Mouse (Mus musculus): ENCODE data around the gene Eps8.
A peak's percentile ranks its signal among the peaks of the same experiment; 100 is the strongest.

Eps8 gene

GRCm38 (mm10) chr6:137654776-137655175, at the start of gene Eps8:
TSS of gene Eps8 (minus strand) at chr6:137654876.
- no peak for DNase-seq

GRCm38 (mm10) chr6:137703431-137703830, 48.8 kb upstream of the Eps8 start:
- DNase-seq, result no peak

GRCm38 (mm10) chr6:137702918-137703317, 48.2 kb upstream of the Eps8 start:
- DNase-seq, result peak; percentile 33

- no peak for DNase-seq
Observed at GRCm38 (mm10) chr6:137702186-137702585, 47.5 kb upstream of the Eps8 start.

- DNase-seq, result no peak
Observed at GRCm38 (mm10) chr6:137699434-137699833, 44.8 kb upstream of the Eps8 start.

- no peak for DNase-seq
Observed at GRCm38 (mm10) chr6:137696445-137697204, 41.9 kb upstream of the Eps8 start.

- no peak for DNase-seq
Observed at GRCm38 (mm10) chr6:137695046-137695445, 40.4 kb upstream of the Eps8 start.

GRCm38 (mm10) chr6:137694310-137694709, 39.6 kb upstream of the Eps8 start:
- no peak for DNase-seq

GRCm38 (mm10) chr6:137690550-137691119, 36.0 kb upstream of the Eps8 start:
- no peak for DNase-seq

GRCm38 (mm10) chr6:137688506-137689105, 33.9 kb upstream of the Eps8 start:
- DNase-seq, result no peak

- DNase-seq, result no peak
Observed at GRCm38 (mm10) chr6:137688079-137688478, 33.4 kb upstream of the Eps8 start.

- DNase-seq, result no peak
Observed at GRCm38 (mm10) chr6:137687667-137688066, 33.0 kb upstream of the Eps8 start.

GRCm38 (mm10) chr6:137682629-137683028, 28.0 kb upstream of the Eps8 start:
- no peak for DNase-seq

GRCm38 (mm10) chr6:137681000-137681399, 26.3 kb upstream of the Eps8 start:
- no peak for DNase-seq

GRCm38 (mm10) chr6:137676581-137676980, 21.9 kb upstream of the Eps8 start:
- DNase-seq, result no peak

- DNase-seq, result no peak
Observed at GRCm38 (mm10) chr6:137675556-137675955, 20.9 kb upstream of the Eps8 start.

- DNase-seq, result no peak
Observed at GRCm38 (mm10) chr6:137673301-137673700, 18.6 kb upstream of the Eps8 start.

GRCm38 (mm10) chr6:137671561-137671960, 16.9 kb upstream of the Eps8 start:
- no peak for DNase-seq

GRCm38 (mm10) chr6:137670820-137671219, 16.1 kb upstream of the Eps8 start:
- DNase-seq, result no peak

- no peak for DNase-seq
Observed at GRCm38 (mm10) chr6:137669876-137670275, 15.2 kb upstream of the Eps8 start.

GRCm38 (mm10) chr6:137669433-137669832, 14.8 kb upstream of the Eps8 start:
- no peak for DNase-seq

- no peak for DNase-seq
Observed at GRCm38 (mm10) chr6:137668331-137668730, 13.7 kb upstream of the Eps8 start.

GRCm38 (mm10) chr6:137667665-137668064, 13.0 kb upstream of the Eps8 start:
- DNase-seq, result no peak

GRCm38 (mm10) chr6:137664936-137665335, 10.3 kb upstream of the Eps8 start:
- DNase-seq, result no peak

Measured in kidney, adult 9 months (tissue).